ENCODE assay signal across 26 mouse cellular contexts in genomic region chr10:4164681-4165080, GRCm38 (mm10).
"Had no signal": no experiment of that assay in that cellular context is flagged by ENCODE, and none has a peak within 500 bp of the region (broad histone marks: within the 10 kb centered on the region; RNA-seq: fewer than 3 reads in every experiment).

No protein-coding gene starts in this region.

- ATAC-seq: hindbrain, embryonic 16.5 days; intestine, embryonic 16.5 days had no signal

- H3K4me3 ChIP-seq: gastrocnemius, adult 2 months; heart, adult 2 months; heart, embryonic 10.5 days; heart, embryonic 13.5 days; heart, embryonic 15.5 days; hindbrain, embryonic 10.5 days; hindbrain, embryonic 12.5 days; kidney, embryonic 15.5 days; limb, embryonic 13.5 days; limb, embryonic 15.5 days had no signal

- H3K9me3 ChIP-seq: heart, embryonic 10.5 days; heart, embryonic 13.5 days; heart, embryonic 15.5 days; kidney, embryonic 15.5 days; limb, embryonic 15.5 days had no signal

- H3K9ac ChIP-seq: heart, embryonic 13.5 days; heart, embryonic 15.5 days; hindbrain, embryonic 12.5 days; hindbrain, embryonic 14.5 days; kidney, embryonic 15.5 days; limb, embryonic 13.5 days; limb, embryonic 15.5 days had no signal

- H3K36me3 ChIP-seq: heart, embryonic 10.5 days; heart, embryonic 13.5 days; heart, embryonic 15.5 days; hindbrain, embryonic 10.5 days; hindbrain, embryonic 12.5 days; kidney, embryonic 15.5 days; limb, embryonic 13.5 days; limb, embryonic 15.5 days had no signal

- H3K4me2 ChIP-seq: heart, embryonic 13.5 days; heart, embryonic 15.5 days; hindbrain, embryonic 12.5 days; hindbrain, embryonic 14.5 days; kidney, embryonic 15.5 days; limb, embryonic 13.5 days; limb, embryonic 15.5 days had no signal

- H3K27ac ChIP-seq: gastrocnemius, adult 2 months; heart, adult 2 months; heart, embryonic 10.5 days; heart, embryonic 13.5 days; heart, embryonic 15.5 days; hindbrain, embryonic 10.5 days; hindbrain, embryonic 12.5 days; hindbrain, embryonic 14.5 days; kidney, embryonic 15.5 days; kidney, postnatal 0 days; limb, embryonic 13.5 days; limb, embryonic 15.5 days had no signal

- H3K27me3 ChIP-seq: heart, embryonic 13.5 days; heart, embryonic 15.5 days; hindbrain, embryonic 12.5 days; kidney, embryonic 15.5 days; limb, embryonic 13.5 days; limb, embryonic 15.5 days had no signal

- DNase-seq: gastrocnemius, adult 2 months; gastrocnemius, postnatal 10 days; gastrocnemius, postnatal 25 days; heart, postnatal 14 days; heart, postnatal 36 days; kidney, adult 11 months; kidney, adult 2 months; kidney, adult 9 months; kidney, postnatal 14 days; kidney, postnatal 36 days; layer of hippocampus, adult 9-11 months; layer of hippocampus, postnatal 36 days; left cerebral cortex, postnatal 4 days had no signal
